In genomic region chr8:46470792-46471781, GRCm38 (mm10) we compare ENCODE assay signal across 8 mouse cellular contexts. TPM values are rescaled to one million over a fixed set of nuclear protein-coding genes. Genes with fewer than 3 reads are reported as not detected.
A peak's percentile ranks its signal among the peaks of the same experiment; 100 is the strongest.
DNase-seq lines count a peak whose midpoint lies in the region; ATAC-seq and TF ChIP-seq lines count a peak whose summit lies in the region.

TSS of gene Acsl1 (plus strand) at chr8:46471037.

- H3K27ac ChIP-seq in heart, embryonic 13.5 days (replicated peaks), result peak within 1 kb of the TSS; percentile 90
- H3K27ac ChIP-seq in liver, embryonic 12.5 days, result peak within 1 kb of the TSS; percentile 88
- peak within 1 kb of the TSS; percentile 93 for H3K27ac ChIP-seq in stomach, postnatal 0 days (replicated peaks)

- TF ChIP-seq CTCF in stomach, postnatal 0 days (IDR thresholded peaks at IDR 0.05; ENCODE audit: low read depth), result no peak

- H3K36me3 ChIP-seq in heart, embryonic 13.5 days, result no peaks in the 10 kb centered on the region
- H3K36me3 ChIP-seq in liver, embryonic 12.5 days, result no peaks in the 10 kb centered on the region; the same call in 1 of the 2 replicates
- H3K36me3 ChIP-seq in stomach, postnatal 0 days (ENCODE audit: control insufficient read depth, insufficient read depth, low read length), result no peaks in the 10 kb centered on the region

- peak; percentile 84 for ATAC-seq in erythroid progenitor cell, adult 5-6 weeks (replicated peaks; ENCODE audit: low FRiP score, poor library complexity, severe bottlenecking)
- ATAC-seq in heart, embryonic 13.5 days (ENCODE audit: extremely low read depth, insufficient number of reproducible peaks, low FRiP score, low TSS enrichment), result peak; percentile 97
- ATAC-seq in liver, embryonic 12.5 days, result peak; percentile 96
- ATAC-seq in stomach, postnatal 0 days (ENCODE audit: low FRiP score, low TSS enrichment), result peak; percentile 98

- no peaks in the 10 kb centered on the region for H3K27me3 ChIP-seq in heart, embryonic 13.5 days (replicated peaks)
- no peaks in the 10 kb centered on the region for H3K27me3 ChIP-seq in liver, embryonic 12.5 days (replicated peaks)
- H3K27me3 ChIP-seq in stomach, postnatal 0 days (ENCODE audit: control insufficient read depth, insufficient read depth, low read length), result no peaks in the 10 kb centered on the region

- no peak for TF ChIP-seq EP300 in stomach, postnatal 0 days (optimal IDR thresholded peaks at IDR 0.05)

- DNase-seq in CD4-positive, CD25-positive, alpha-beta regulatory T cell, adult 2 months (ENCODE audit: low read depth, low spot score), result peak; percentile 98
- DNase-seq in brain, embryonic 18.5 days (ENCODE audit: low read depth, low spot score), result peak; percentile 84
- DNase-seq in kidney, postnatal 10 days, result peak; percentile 100
- DNase-seq in natural killer cell, adult 2 months (ENCODE audit: low spot score in 2 of 2), result peak; percentile 100
- peak; percentile 100 for DNase-seq in stomach, postnatal 0 days (ENCODE audit: low spot score)

- under 1% methylated on average over 90 of the region's 106 CpGs for WGBS in heart, embryonic 13.5 days
- WGBS in liver, embryonic 12.5 days (ENCODE audit: insufficient replicate concordance), result under 1% methylated on average over 98 of the region's 106 CpGs
- under 1% methylated on average over 87 of the region's 106 CpGs for WGBS in stomach, postnatal 0 days

- peaks cover 20% of the 10 kb centered on the region for H3K4me1 ChIP-seq in heart, embryonic 13.5 days
- peaks cover 52% of the 10 kb centered on the region for H3K4me1 ChIP-seq in liver, embryonic 12.5 days
- H3K4me1 ChIP-seq in stomach, postnatal 0 days (replicated peaks; ENCODE audit: control insufficient read depth, insufficient read depth), result peaks cover 2% of the 10 kb centered on the region; the same call in 1 of the 2 replicates

- H3K9ac ChIP-seq in heart, embryonic 13.5 days, result peak within 1 kb of the TSS; percentile 92
- H3K9ac ChIP-seq in liver, embryonic 12.5 days, result peak within 1 kb of the TSS; percentile 93
- H3K9ac ChIP-seq in stomach, postnatal 0 days (ENCODE audit: low read length), result peak within 1 kb of the TSS; percentile 90

- peak within 1 kb of the TSS; percentile 94 for H3K4me3 ChIP-seq in heart, embryonic 13.5 days
- peak within 1 kb of the TSS; percentile 90 for H3K4me3 ChIP-seq in liver, embryonic 12.5 days
- H3K4me3 ChIP-seq in stomach, postnatal 0 days (ENCODE audit: low read depth, low read length), result peak within 1 kb of the TSS; percentile 84

- H3K4me2 ChIP-seq in heart, embryonic 13.5 days, result peak within 1 kb of the TSS; percentile 91
- peak within 1 kb of the TSS; percentile 98 for H3K4me2 ChIP-seq in liver, embryonic 12.5 days
- peak within 1 kb of the TSS; percentile 95 for H3K4me2 ChIP-seq in stomach, postnatal 0 days (replicated peaks; ENCODE audit: low read depth)

- no peaks in the 10 kb centered on the region for H3K9me3 ChIP-seq in heart, embryonic 13.5 days
- no peaks in the 10 kb centered on the region for H3K9me3 ChIP-seq in liver, embryonic 12.5 days (replicated peaks)
- H3K9me3 ChIP-seq in stomach, postnatal 0 days (ENCODE audit: control insufficient read depth, low read length), result no peaks in the 10 kb centered on the region

RNA-seq across cellular contexts. Expression of gene Acsl1, which starts in this region (rescaled TPM):
- total RNA-seq in erythroid progenitor cell, adult 5-6 weeks (2015; ENCODE audit: low replicate concordance), result 149 and 194 TPM in 2 replicates
- 172 and 291 TPM in 2 replicates for total RNA-seq in erythroid progenitor cell, adult 5-6 weeks (2017; ENCODE audit: low replicate concordance)
- polyA plus RNA-seq in heart, embryonic 13.5 days (2015; fragmentation: Nextera tagmentation; extraction: Ambion mirVana), result 21.0 and 21.4 TPM in 2 replicates
- polyA plus RNA-seq in liver, embryonic 12.5 days (2016; fragmentation: Nextera tagmentation; extraction: Ambion mirVana), result 42.5 and 44.1 TPM in 2 replicates
- 47.4 and 47.5 TPM in 2 replicates for polyA plus RNA-seq in stomach, postnatal 0 days (2015; fragmentation: Nextera tagmentation; extraction: Ambion mirVana)

Comparison
In these comparisons a context has a peak if more than half of its experiments do, and no peak if none do; other contexts are left out.
1. Peak in every context shown above with its lines: DNase-seq, ATAC-seq, H3K4me3 ChIP-seq and H3K27ac ChIP-seq.